Mouse (Mus musculus): Measurements from ENCODE around the gene Prss1.
"Not testable (repeated sequence)": the region's sequence is repeated elsewhere in the genome, so short reads cannot be mapped to it uniquely, and the experiment has no call there.

The Prss1 gene

DNA sequence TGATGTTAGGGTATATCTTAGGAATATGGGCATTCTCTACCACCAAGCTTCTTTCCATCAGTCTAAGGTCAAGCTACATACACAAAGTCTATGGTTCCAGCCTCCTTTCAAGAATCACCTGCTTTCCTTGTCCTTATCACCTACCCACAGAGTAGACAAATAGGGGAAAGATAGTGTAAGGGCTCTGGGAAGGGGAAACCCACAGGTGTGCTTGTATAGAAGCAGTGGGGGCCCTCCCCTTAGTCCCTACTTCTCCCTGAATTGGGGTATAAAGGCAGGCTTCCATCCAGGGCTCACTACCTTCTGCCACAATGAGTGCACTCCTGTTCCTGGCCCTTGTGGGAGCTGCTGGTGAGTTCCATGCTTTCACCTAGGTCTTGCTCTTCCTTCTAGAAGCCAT is at the start of gene Prss1:
Gene Prss1, plus strand, starts transcription at position 301 of the 400 bp plus-strand sequence.
- DNase-seq (ENCODE audit: low read depth, low spot score): not testable (repeated sequence)

DNA sequence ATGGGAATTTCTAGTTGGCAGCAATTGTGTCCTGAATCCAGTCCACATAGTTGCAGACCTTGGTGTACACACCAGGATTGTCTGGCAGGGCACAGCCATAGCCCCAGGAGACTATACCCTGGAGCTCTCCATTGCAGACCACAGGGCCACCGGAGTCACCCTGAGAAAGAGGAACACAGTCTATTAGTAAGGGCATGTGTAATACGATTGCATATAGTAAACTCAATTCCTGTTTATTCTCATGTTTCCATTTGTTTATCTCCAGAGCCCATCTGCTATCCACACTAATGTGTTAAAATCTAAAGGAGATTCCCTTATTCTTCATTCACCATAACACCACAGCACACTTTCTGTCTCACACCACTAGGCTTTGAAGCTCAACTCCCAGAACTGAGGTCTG is 16.5 kb upstream of the Prss1 start:
- DNase-seq (ENCODE audit: low read depth, low spot score): not testable (repeated sequence)

GRCm38 (mm10) chr6:41446045-41446444 is 12.7 kb upstream of the Prss1 start, which contains the start of gene Gm10334:
Gm10334 (minus strand) TSS chr6:41446145.
- DNase-seq (ENCODE audit: low read depth, low spot score): not testable (repeated sequence)

GRCm38 (mm10) chr6:41499374-41499773 is 40.6 kb downstream of the Prss1 start:
- DNase-seq (ENCODE audit: low read depth, low spot score): no peak

DNA sequence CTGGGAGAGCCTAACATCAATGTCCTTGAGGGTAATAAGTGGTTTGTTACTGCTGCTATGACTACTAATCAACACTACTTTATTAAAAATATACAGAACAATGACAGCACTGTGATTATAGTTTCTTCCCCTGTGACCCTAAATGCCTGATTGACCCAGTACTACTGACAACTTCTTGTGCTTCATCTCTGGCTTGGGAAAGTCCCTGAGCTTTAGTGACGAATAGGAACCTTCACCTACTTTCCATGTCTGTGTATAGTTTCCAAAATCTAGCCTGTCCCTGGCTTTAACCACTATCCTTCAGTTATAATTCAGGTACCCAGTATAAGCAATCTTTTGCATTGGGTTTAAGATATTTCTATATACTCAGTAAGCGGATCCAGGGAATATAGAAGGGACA is 46.2 kb downstream of the Prss1 start:
- DNase-seq (ENCODE audit: low read depth, low spot score): no peak

DNA sequence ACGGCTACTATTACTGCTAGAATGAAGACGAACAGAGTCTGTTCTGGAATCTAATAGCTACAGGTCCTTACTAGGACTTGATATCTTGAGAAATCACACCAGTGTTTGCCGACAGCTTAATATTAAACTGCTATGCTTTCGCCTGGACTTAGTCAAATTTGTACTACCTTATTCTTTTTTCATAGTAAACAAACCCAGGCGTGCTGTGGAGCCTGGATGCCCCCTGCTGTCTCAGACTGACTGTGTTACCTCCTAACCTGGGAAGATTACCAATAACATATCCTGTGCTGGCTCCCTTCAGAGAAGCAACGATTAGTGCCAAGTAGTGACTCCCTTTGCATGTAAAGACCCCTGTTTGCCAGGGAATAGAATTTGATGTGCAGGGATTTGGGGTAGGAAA is 46.6 kb downstream of the Prss1 start:
- no peak for DNase-seq (ENCODE audit: low read depth, low spot score)
